Mouse (Mus musculus) frontal cortex, postnatal 36 days (tissue): ENCODE measurements around the gene Ormdl2.

Source experiments
- DNase-seq, 2 experiments: peaks; one replicate each; pipeline ENCODE4 v3.0.0; 2022; ENCODE audit warnings: low spot score in 2 of 2

The Ormdl2 gene

GRCm38 (mm10) chr10:128803771-128804270, 17.6 kb downstream of the Ormdl2 start, which contains the start of gene Dnajc14:
TSS of gene Dnajc14 (plus strand) at chr10:128804062.
- DNase-seq: peak; percentile 66 to 80

DNA sequence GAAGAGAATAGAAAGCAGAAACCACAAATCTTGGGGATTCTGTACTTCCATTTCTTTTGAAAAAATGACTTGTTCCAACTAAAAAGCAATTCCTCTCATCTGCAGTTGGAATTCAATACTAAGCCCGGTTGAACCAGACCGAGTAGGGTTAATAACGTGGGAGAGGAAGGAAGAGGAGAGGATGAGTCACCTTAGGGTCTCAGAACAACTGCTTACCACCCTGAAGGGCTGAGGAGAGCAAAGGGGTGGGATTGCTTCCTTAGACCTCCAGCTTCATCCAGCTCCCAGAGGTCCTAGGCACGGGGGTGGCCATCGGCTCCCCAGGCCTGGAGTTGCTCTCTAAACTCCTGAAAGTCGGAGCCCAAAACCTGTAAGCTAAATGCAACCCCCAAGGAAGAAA, 18.1 kb downstream of the Ormdl2 start:
- no peak for DNase-seq

- DNase-seq: no peak
These were observed 18.5 kb downstream of the Ormdl2 start for GRCm38 (mm10) chr10:128802956-128803355.

- DNase-seq: no peak
These were observed 19.4 kb downstream of the Ormdl2 start for GRCm38 (mm10) chr10:128801981-128802495.

DNA sequence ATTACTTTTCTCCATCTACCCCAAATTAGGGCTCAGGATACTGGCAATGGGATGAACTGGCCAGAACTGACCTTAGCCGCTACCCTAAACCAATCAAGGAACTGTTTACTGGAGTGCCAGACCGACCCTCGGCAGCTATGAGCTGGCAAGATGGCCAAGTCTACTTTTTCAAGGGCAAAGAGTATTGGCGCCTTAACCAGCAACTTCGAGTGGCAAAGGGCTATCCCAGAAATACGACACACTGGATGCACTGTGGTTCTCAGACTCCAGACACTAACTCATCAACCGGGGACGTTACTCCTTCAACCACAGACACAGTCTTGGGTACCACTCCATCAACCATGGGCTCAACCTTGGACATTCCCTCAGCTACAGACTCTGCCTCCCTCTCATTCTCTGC, 22.8 kb downstream of the Ormdl2 start:
- no peak for DNase-seq

DNA sequence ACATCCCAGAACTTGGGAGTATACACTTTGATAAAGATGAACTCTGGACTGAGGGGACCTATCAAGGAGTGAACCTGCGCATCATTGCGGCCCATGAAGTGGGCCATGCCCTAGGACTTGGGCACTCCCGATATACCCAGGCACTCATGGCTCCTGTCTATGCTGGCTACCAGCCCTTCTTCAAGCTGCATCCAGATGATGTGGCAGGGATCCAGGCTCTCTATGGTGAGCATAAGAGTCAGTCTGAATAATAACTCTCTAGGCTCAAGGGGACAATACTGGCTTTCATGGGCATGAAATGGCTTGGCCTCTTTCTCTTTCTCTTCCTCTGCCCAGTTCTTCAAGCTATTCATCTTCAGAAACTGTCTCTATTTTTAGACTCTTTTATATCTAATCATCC, 25.9 kb downstream of the Ormdl2 start:
- DNase-seq: no peak

GRCm38 (mm10) chr10:128794391-128794790, 27.1 kb downstream of the Ormdl2 start:
- no peak for DNase-seq

DNA sequence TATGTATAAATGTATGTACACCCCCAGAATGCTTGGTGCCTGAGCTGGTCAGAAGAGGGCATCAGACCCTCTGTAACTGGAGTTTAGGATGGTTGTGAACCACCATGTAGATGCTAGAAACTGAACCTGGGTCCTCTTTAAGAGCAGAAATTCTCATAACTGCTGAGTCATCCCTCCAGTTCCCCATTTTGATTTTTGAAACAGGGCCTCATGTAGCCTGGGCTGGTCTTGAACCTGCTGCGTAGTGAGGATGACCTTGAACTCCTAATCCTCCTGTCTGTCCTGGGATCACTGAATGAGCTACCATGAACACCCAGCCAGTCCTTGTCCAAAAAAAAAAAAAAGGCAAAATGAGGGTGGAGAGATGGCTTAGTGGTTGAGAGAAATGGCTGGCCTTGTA, 28.2 kb downstream of the Ormdl2 start:
- DNase-seq: no peak

DNA sequence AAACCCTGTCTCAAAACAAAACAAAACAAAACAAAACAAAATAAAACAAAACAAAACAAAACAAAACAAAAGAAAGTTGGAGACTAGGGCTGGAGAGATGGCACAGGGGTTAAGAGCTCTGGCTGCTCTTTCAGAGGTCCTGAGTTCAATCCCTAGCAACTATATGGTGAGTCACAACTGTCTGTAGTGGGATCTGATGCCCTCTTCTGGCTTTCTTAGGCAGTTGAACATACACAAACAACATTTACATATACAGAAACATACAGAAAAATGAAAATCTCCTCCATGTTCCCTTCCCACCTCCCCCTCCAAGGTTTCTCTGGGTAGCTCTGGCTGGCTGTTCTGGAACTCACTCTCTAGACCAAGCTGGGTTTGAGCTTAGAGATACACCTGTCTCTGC, 29.4 kb downstream of the Ormdl2 start:
- no peak for DNase-seq

DNA sequence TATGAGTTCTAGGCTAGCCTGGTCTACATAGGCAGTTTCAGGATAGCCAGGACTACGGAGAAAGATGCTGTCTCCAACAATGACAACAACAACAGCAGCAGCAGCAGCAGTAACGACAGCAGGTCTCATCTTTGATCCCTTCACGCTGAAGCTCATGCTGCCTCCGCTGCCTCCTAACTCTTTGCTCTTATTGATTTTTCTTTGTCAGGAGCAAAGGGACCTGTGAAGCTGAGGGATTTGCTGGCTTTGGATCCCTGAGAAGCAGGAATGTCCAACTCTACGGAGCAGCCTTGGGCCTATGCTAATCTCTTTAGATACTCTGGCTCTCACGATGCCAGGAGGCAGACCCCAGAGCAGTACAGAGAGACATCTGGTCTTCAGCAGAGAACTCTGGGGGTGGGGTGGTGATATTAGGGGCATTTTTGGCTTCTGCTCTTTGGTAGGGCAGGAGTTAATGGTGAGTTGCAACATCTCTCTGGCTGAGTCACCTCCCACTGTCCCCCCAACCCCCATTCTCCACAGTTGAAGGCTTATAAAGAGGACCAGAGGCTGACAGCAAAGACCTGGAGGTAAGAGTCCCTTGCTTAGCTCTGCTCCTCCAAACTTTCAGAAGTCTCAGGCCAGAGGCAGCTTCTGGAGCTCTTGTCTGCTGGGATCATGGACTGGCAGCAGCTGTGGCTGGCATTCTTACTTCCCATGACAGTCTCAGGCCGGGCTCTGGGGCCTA, 30.9 kb downstream of the Ormdl2 start, which contains the start of gene Mmp19:
TSS of gene Mmp19 (plus strand) at position 513 of the 727 bp plus-strand sequence.
- no peak for DNase-seq

GRCm38 (mm10) chr10:128780200-128780599, 41.2 kb downstream of the Ormdl2 start:
- no peak for DNase-seq

GRCm38 (mm10) chr10:128779011-128779795, 42.2 kb downstream of the Ormdl2 start:
- no peak for DNase-seq

GRCm38 (mm10) chr10:128778441-128778840, 43.0 kb downstream of the Ormdl2 start:
- DNase-seq: no peak

- DNase-seq: no peak
These were observed 47.8 kb downstream of the Ormdl2 start for GRCm38 (mm10) chr10:128773685-128774084.

- no peak for DNase-seq
These were observed 48.5 kb downstream of the Ormdl2 start for GRCm38 (mm10) chr10:128772895-128773294.
